Mouse (Mus musculus): ENCODE results near the gene Hoxa6.

DNA sequence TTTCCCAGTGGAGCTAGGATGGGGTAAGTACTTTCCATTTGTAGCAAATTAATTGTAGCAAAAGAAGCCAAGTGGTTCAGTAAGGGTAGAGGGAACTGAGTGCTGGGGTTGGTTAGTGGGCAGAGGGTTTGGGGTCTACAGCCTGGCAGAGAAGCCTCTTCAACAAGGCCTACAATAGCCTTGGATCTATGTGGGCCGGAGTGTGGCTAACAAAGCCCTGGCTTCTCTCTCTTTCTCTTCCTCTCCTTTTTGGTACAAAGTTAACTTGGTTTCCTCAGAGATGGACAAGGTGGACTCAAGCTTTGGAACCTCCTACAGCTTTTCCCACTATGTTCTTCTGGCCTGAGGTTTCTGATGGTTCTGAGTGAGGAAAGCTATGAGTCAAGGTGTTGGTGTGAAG, 7.3 kb downstream of the Hoxa6 start:
- TF ChIP-seq CTCF (IDR thresholded peaks at IDR 0.05; ENCODE audit: low read depth, low read length) (no peak), POLR2A (IDR thresholded peaks at IDR 0.05; ENCODE audit: borderline replicate concordance, low read depth, low read length) (no peak)

Data from bone marrow macrophage, adult 2 months (primary cell).